Mouse (Mus musculus): ENCODE results near the gene Gdf3. TPM values are rescaled to one million over a fixed set of nuclear protein-coding genes. Genes with fewer than 3 reads are reported as not detected.

The Gdf3 gene
- polyA plus RNA-seq, 1 experiment from 2014 or later = 0.13 TPM

GRCm38 (mm10) chr6:122600066-122600646 lies 9.7 kb downstream of the Gdf3 start:
- Histone ChIP-seq H3K27ac (ENCODE audit: low read length) (no peak overlapping the region), H3K27me3 (replicated peaks; ENCODE audit: control insufficient read depth, insufficient read depth, low read length) (no peaks in the 10 kb centered on the region), H3K4me3 (ENCODE audit: low read length) (no peak overlapping the region), H3K36me3 (ENCODE audit: control insufficient read depth, insufficient read depth, low read length) (no peaks in the 10 kb centered on the region), H3K4me1 (ENCODE audit: control insufficient read depth, insufficient read depth, low read length) (no peaks in the 10 kb centered on the region), H3K4me2 (ENCODE audit: low read depth, low read length) (no peak overlapping the region), H3K9me3 (ENCODE audit: control insufficient read depth, low read length) (no peaks in the 10 kb centered on the region), H3K9ac (ENCODE audit: low read depth, low read length) (no peak overlapping the region)
- no peak for ATAC-seq
- 86% methylated on average over 7 of the region's 7 CpGs for WGBS

GRCm38 (mm10) chr6:122599054-122599737 lies 10.7 kb downstream of the Gdf3 start:
- no peaks in the 10 kb centered on the region for H3K27me3 ChIP-seq (replicated peaks; ENCODE audit: control insufficient read depth, insufficient read depth, low read length)
- H3K9me3 ChIP-seq (ENCODE audit: control insufficient read depth, low read length) = no peaks in the 10 kb centered on the region
- no peak overlapping the region for H3K4me3 ChIP-seq (ENCODE audit: low read length)
- H3K27ac ChIP-seq (ENCODE audit: low read length) = no peak overlapping the region
- H3K36me3 ChIP-seq (ENCODE audit: control insufficient read depth, insufficient read depth, low read length) = no peaks in the 10 kb centered on the region
- H3K4me2 ChIP-seq (ENCODE audit: low read depth, low read length) = no peak overlapping the region
- H3K9ac ChIP-seq (ENCODE audit: low read depth, low read length) = no peak overlapping the region
- WGBS = 91% methylated on average over 9 of the region's 9 CpGs
- no peaks in the 10 kb centered on the region for H3K4me1 ChIP-seq (ENCODE audit: control insufficient read depth, insufficient read depth, low read length)
- ATAC-seq = no peak

- Histone ChIP-seq H3K4me3 (ENCODE audit: low read length) (no peak overlapping the region), H3K9me3 (ENCODE audit: control insufficient read depth, low read length) (no peaks in the 10 kb centered on the region), H3K4me2 (ENCODE audit: low read depth, low read length) (no peak overlapping the region), H3K9ac (ENCODE audit: low read depth, low read length) (no peak overlapping the region), H3K27ac (ENCODE audit: low read length) (no peak overlapping the region), H3K36me3 (ENCODE audit: control insufficient read depth, insufficient read depth, low read length) (no peaks in the 10 kb centered on the region), H3K4me1 (ENCODE audit: control insufficient read depth, insufficient read depth, low read length) (no peaks in the 10 kb centered on the region), H3K27me3 (replicated peaks; ENCODE audit: control insufficient read depth, insufficient read depth, low read length) (no peaks in the 10 kb centered on the region)
- 87% methylated on average over 6 of the region's 6 CpGs for WGBS
- ATAC-seq = no peak
Measured at GRCm38 (mm10) chr6:122598436-122598835, 11.5 kb downstream of the Gdf3 start.

GRCm38 (mm10) chr6:122598014-122598413 lies 11.9 kb downstream of the Gdf3 start:
- no peaks in the 10 kb centered on the region for H3K27me3 ChIP-seq (replicated peaks; ENCODE audit: control insufficient read depth, insufficient read depth, low read length)
- H3K9ac ChIP-seq (ENCODE audit: low read depth, low read length) = no peak overlapping the region
- WGBS = 96% methylated on average over 4 of the region's 4 CpGs
- no peaks in the 10 kb centered on the region for H3K4me1 ChIP-seq (ENCODE audit: control insufficient read depth, insufficient read depth, low read length)
- H3K9me3 ChIP-seq (ENCODE audit: control insufficient read depth, low read length) = no peaks in the 10 kb centered on the region
- H3K4me3 ChIP-seq (ENCODE audit: low read length) = no peak overlapping the region
- no peak overlapping the region for H3K27ac ChIP-seq (ENCODE audit: low read length)
- no peak overlapping the region for H3K4me2 ChIP-seq (ENCODE audit: low read depth, low read length)
- no peak for ATAC-seq
- no peaks in the 10 kb centered on the region for H3K36me3 ChIP-seq (ENCODE audit: control insufficient read depth, insufficient read depth, low read length)

GRCm38 (mm10) chr6:122596608-122597007 lies 13.3 kb downstream of the Gdf3 start:
- Histone ChIP-seq H3K27ac (ENCODE audit: low read length) (no peak overlapping the region), H3K4me3 (ENCODE audit: low read length) (no peak overlapping the region), H3K27me3 (replicated peaks; ENCODE audit: control insufficient read depth, insufficient read depth, low read length) (no peaks in the 10 kb centered on the region), H3K9ac (ENCODE audit: low read depth, low read length) (no peak overlapping the region), H3K4me2 (ENCODE audit: low read depth, low read length) (no peak overlapping the region), H3K36me3 (ENCODE audit: control insufficient read depth, insufficient read depth, low read length) (no peaks in the 10 kb centered on the region), H3K4me1 (ENCODE audit: control insufficient read depth, insufficient read depth, low read length) (no peaks in the 10 kb centered on the region), H3K9me3 (ENCODE audit: control insufficient read depth, low read length) (no peaks in the 10 kb centered on the region)
- 58% methylated on average over 7 of the region's 7 CpGs for WGBS
- ATAC-seq = no peak

- no peak overlapping the region for H3K9ac ChIP-seq (ENCODE audit: low read depth, low read length)
- H3K36me3 ChIP-seq (ENCODE audit: control insufficient read depth, insufficient read depth, low read length) = no peaks in the 10 kb centered on the region
- H3K4me2 ChIP-seq (ENCODE audit: low read depth, low read length) = no peak overlapping the region
- 21% methylated on average over 7 of the region's 7 CpGs for WGBS
- no peak overlapping the region for H3K4me3 ChIP-seq (ENCODE audit: low read length)
- no peaks in the 10 kb centered on the region for H3K9me3 ChIP-seq (ENCODE audit: control insufficient read depth, low read length)
- no peaks in the 10 kb centered on the region for H3K4me1 ChIP-seq (ENCODE audit: control insufficient read depth, insufficient read depth, low read length)
- ATAC-seq = no peak
- no peaks in the 10 kb centered on the region for H3K27me3 ChIP-seq (replicated peaks; ENCODE audit: control insufficient read depth, insufficient read depth, low read length)
- H3K27ac ChIP-seq (ENCODE audit: low read length) = no peak overlapping the region
Measured at GRCm38 (mm10) chr6:122595637-122596036, 14.2 kb downstream of the Gdf3 start.

GRCm38 (mm10) chr6:122592905-122593304 lies 17.0 kb downstream of the Gdf3 start:
- Histone ChIP-seq H3K27ac (ENCODE audit: low read length) (no peak overlapping the region), H3K4me3 (ENCODE audit: low read length) (no peak overlapping the region), H3K27me3 (replicated peaks; ENCODE audit: control insufficient read depth, insufficient read depth, low read length) (no peaks in the 10 kb centered on the region), H3K9ac (ENCODE audit: low read depth, low read length) (no peak overlapping the region), H3K4me1 (ENCODE audit: control insufficient read depth, insufficient read depth, low read length) (no peaks in the 10 kb centered on the region), H3K36me3 (ENCODE audit: control insufficient read depth, insufficient read depth, low read length) (no peaks in the 10 kb centered on the region), H3K4me2 (ENCODE audit: low read depth, low read length) (no peak overlapping the region), H3K9me3 (ENCODE audit: control insufficient read depth, low read length) (no peaks in the 10 kb centered on the region)
- 86% methylated on average over 2 of the region's 2 CpGs for WGBS
- no peak for ATAC-seq

- peak; percentile 96 for ATAC-seq
- H3K9me3 ChIP-seq (ENCODE audit: control insufficient read depth, low read length) = no peaks in the 10 kb centered on the region
- H3K4me1 ChIP-seq (ENCODE audit: control insufficient read depth, insufficient read depth, low read length) = no peaks in the 10 kb centered on the region
- H3K36me3 ChIP-seq (ENCODE audit: control insufficient read depth, insufficient read depth, low read length) = no peaks in the 10 kb centered on the region
- no peaks in the 10 kb centered on the region for H3K27me3 ChIP-seq (replicated peaks; ENCODE audit: control insufficient read depth, insufficient read depth, low read length)
- H3K4me3 ChIP-seq (ENCODE audit: low read length) = peak overlapping the region; percentile 20
- 65% methylated on average over 13 of the region's 13 CpGs for WGBS
- 0 out of 2 replicates have a peak overlapping the region, but pooled peaks have one; percentile 21 for H3K4me2 ChIP-seq (ENCODE audit: low read depth, low read length)
- no peak overlapping the region for H3K9ac ChIP-seq (ENCODE audit: low read depth, low read length)
- H3K27ac ChIP-seq (ENCODE audit: low read length) = peak overlapping the region; percentile 87
Measured at GRCm38 (mm10) chr6:122591027-122591758, 18.7 kb downstream of the Gdf3 start.

- no peak overlapping the region for H3K4me2 ChIP-seq (ENCODE audit: low read depth, low read length)
- H3K27ac ChIP-seq (ENCODE audit: low read length) = no peak overlapping the region
- no peaks in the 10 kb centered on the region for H3K36me3 ChIP-seq (ENCODE audit: control insufficient read depth, insufficient read depth, low read length)
- WGBS = 73% methylated on average over 1 of the region's 1 CpGs
- H3K27me3 ChIP-seq (replicated peaks; ENCODE audit: control insufficient read depth, insufficient read depth, low read length) = no peaks in the 10 kb centered on the region
- H3K4me1 ChIP-seq (ENCODE audit: control insufficient read depth, insufficient read depth, low read length) = no peaks in the 10 kb centered on the region
- H3K4me3 ChIP-seq (ENCODE audit: low read length) = no peak overlapping the region
- no peaks in the 10 kb centered on the region for H3K9me3 ChIP-seq (ENCODE audit: control insufficient read depth, low read length)
- no peak overlapping the region for H3K9ac ChIP-seq (ENCODE audit: low read depth, low read length)
- no peak for ATAC-seq
Measured at GRCm38 (mm10) chr6:122579086-122579485, 30.8 kb downstream of the Gdf3 start.
